Mouse (Mus musculus) heart, adult 2 months (tissue): Measurements from ENCODE around the gene Samhd1. TPM values are rescaled to one million over a fixed set of nuclear protein-coding genes. Genes with fewer than 3 reads are reported as not detected.
A peak's percentile ranks its signal among the peaks of the same experiment; 100 is the strongest.

Experiments used
- DNase-seq, 2 experiments: peaks; one replicate each; pipeline ENCODE4 v3.0.0; 2021
- H3K27ac ChIP-seq: fragments of 200-600 bp; 2 replicates; pipeline ENCODE4 v1.8.1; 2022
- H3K27me3 ChIP-seq: fragments of 200-500 bp; 2 replicates; pipeline ENCODE4 v1.6.1; 2012; ENCODE audit warnings: mild to moderate bottlenecking, low read length, inconsistent platforms, mixed read lengths; ENCODE audit not compliant: control insufficient read depth, insufficient read depth
- H3K36me3 ChIP-seq: fragments of 200-500 bp; 2 replicates; pipeline ENCODE4 v1.6.1; 2012; ENCODE audit warnings: low read length, inconsistent platforms; ENCODE audit not compliant: control insufficient read depth, insufficient read depth
- H3K4me1 ChIP-seq: fragments of 200-500 bp; 2 replicates; pipeline ENCODE4 v1.6.1; 2011; ENCODE audit warnings: low read length; ENCODE audit not compliant: control insufficient read depth, insufficient read depth
- H3K4me3 ChIP-seq: fragments of 200-600 bp; 2 replicates; pipeline ENCODE4 v1.8.1; 2022
- H3K79me2 ChIP-seq: fragments of 200-500 bp; replicated peaks from 2 replicates; pipeline ENCODE4 v1.6.1; 2012; ENCODE audit warnings: mild to moderate bottlenecking, inconsistent platforms, low read length, moderate library complexity, mixed read lengths; ENCODE audit not compliant: control insufficient read depth, insufficient read depth
- H3K9ac ChIP-seq: fragments of 200-500 bp; 2 replicates; pipeline ENCODE4 v1.6.1; 2012; ENCODE audit warnings: low read depth, mild to moderate bottlenecking, control low read depth, inconsistent platforms, low read length, mixed read lengths
- CTCF ChIP-seq: fragments of 200-600 bp; IDR thresholded peaks from 2 replicates; pipeline ENCODE4 v1.8.1; 2022; ENCODE audit warnings: antibody characterized with exemption, mild to moderate bottlenecking, moderate library complexity
- EP300 ChIP-seq: fragments of 200-500 bp; IDR thresholded peaks from 2 replicates; pipeline ENCODE4 v1.6.1; 2011; ENCODE audit warnings: low read depth, low read length, control low read depth; ENCODE audit not compliant: insufficient read depth
- POLR2A ChIP-seq: fragments of 200-500 bp; IDR thresholded peaks from 2 replicates; pipeline ENCODE4 v1.6.1; 2011; ENCODE audit warnings: mild to moderate bottlenecking, low read depth, low read length, control low read depth; ENCODE audit not compliant: insufficient read depth
- WGBS: fragments of 180-500 bp; shearing (Covaris S2); methylation state at CpG from one replicate; pipeline ENCODE4 v1.1.7; 2018; 5-methylcytosine and 5-hydroxymethylcytosine counted together
- intact Hi-C: fragments of 180-260 bp; cut with DNase I; formaldehyde crosslinking; loops from one replicate; pipeline ENCODE4 v1.15.1; 2025
- polyA plus RNA-seq: library from polyadenylated mRNA; depleted of rRNA; stranded (reverse); fragments of >200 nt; gene quantifications from 2 replicates; pipeline ENCODE4 v1.2.3, GENCODE M21; 2012
- total RNA-seq, 2 experiments: library from RNA; stranded (reverse); gene quantifications; 2 replicates each; pipeline ENCODE4 v1.2.3; 2021

Samhd1 gene
- total and polyA plus RNA-seq, 3 experiments: 19.8 to 23.8 (median 22.7) TPM

- Histone ChIP-seq H3K4me1 (peaks cover 21% of the 10 kb centered on the region), H3K27me3 (no peaks in the 10 kb centered on the region), H3K27ac (no peak overlapping the region), H3K79me2 (peaks cover 5% of the 10 kb centered on the region; the same call in 1 of the 2 replicates), H3K36me3 (no peaks in the 10 kb centered on the region), H3K9ac (no peak overlapping the region), H3K4me3 (no peak overlapping the region)
- WGBS: 85% methylated on average over 11 of the region's 11 CpGs
- TF ChIP-seq POLR2A (no peak), CTCF (no peak), EP300 (no peak)
- no peak for DNase-seq
- intact Hi-C loops: no loop called here
These were observed 74.3 kb downstream of the Samhd1 start for GRCm38 (mm10) chr2:157060557-157061305.

- Histone ChIP-seq H3K4me3 (no peak overlapping the region), H3K79me2 (peaks cover 3% of the 10 kb centered on the region; the same call in 1 of the 2 replicates), H3K27me3 (no peaks in the 10 kb centered on the region), H3K36me3 (no peaks in the 10 kb centered on the region), H3K27ac (no peak overlapping the region), H3K9ac (no peak overlapping the region), H3K4me1 (peaks cover 16% of the 10 kb centered on the region)
- 89% methylated on average over 14 of the region's 14 CpGs for WGBS
- TF ChIP-seq POLR2A: no peak
- no peak for TF ChIP-seq EP300
- no peak for TF ChIP-seq CTCF
- intact Hi-C loops: no loop called here
- DNase-seq: peak in 1 of 2 experiments; percentile 16
These were observed 75.0 kb downstream of the Samhd1 start for GRCm38 (mm10) chr2:157060037-157060436.

GRCm38 (mm10) chr2:157059166-157059565, 75.9 kb downstream of the Samhd1 start:
- Histone ChIP-seq H3K79me2 (peaks cover 3% of the 10 kb centered on the region; the same call in 1 of the 2 replicates), H3K9ac (no peak overlapping the region), H3K27me3 (no peaks in the 10 kb centered on the region), H3K27ac (peak overlapping the region; percentile 12), H3K4me3 (no peak overlapping the region), H3K36me3 (no peaks in the 10 kb centered on the region), H3K4me1 (peaks cover 11% of the 10 kb centered on the region)
- TF ChIP-seq CTCF (no peak), EP300 (no peak), POLR2A (no peak)
- intact Hi-C loops: no loop called here
- WGBS: 78% methylated on average over 8 of the region's 8 CpGs
- peak in 1 of 2 experiments; percentile 19 for DNase-seq

- H3K4me1 ChIP-seq: peaks cover 7% of the 10 kb centered on the region
- no peaks in the 10 kb centered on the region for H3K36me3 ChIP-seq
- intact Hi-C loops: no loop called here
- WGBS: 52% methylated on average over 18 of the region's 18 CpGs
- H3K79me2 ChIP-seq: peaks cover 3% of the 10 kb centered on the region; the same call in 1 of the 2 replicates
- H3K27me3 ChIP-seq: no peaks in the 10 kb centered on the region
- no peak overlapping the region; the same call in 1 of the 2 replicates for H3K27ac ChIP-seq
- TF ChIP-seq POLR2A (no peak), EP300 (no peak), CTCF (no peak)
- H3K4me3 ChIP-seq: no peak overlapping the region
- peak; percentile 53 to 70 for DNase-seq
- no peak overlapping the region for H3K9ac ChIP-seq
These were observed 76.6 kb downstream of the Samhd1 start for GRCm38 (mm10) chr2:157058342-157058998.

- TF ChIP-seq CTCF (no peak), POLR2A (no peak), EP300 (no peak)
- H3K4me1 ChIP-seq: peaks cover 2% of the 10 kb centered on the region; the same call in 1 of the 2 replicates
- no peak overlapping the region for H3K4me3 ChIP-seq
- no peak for DNase-seq
- WGBS: 91% methylated on average over 4 of the region's 4 CpGs
- no peak overlapping the region for H3K27ac ChIP-seq
- intact Hi-C loops: no loop called here
- peaks cover 3% of the 10 kb centered on the region; the same call in 1 of the 2 replicates for H3K79me2 ChIP-seq
- H3K36me3 ChIP-seq: no peaks in the 10 kb centered on the region
- no peak overlapping the region for H3K9ac ChIP-seq
- no peaks in the 10 kb centered on the region for H3K27me3 ChIP-seq
These were observed 77.3 kb downstream of the Samhd1 start for GRCm38 (mm10) chr2:157057758-157058157.
